Mouse (Mus musculus): ENCODE measurements around the gene Gm7073. TPM values are rescaled to one million over a fixed set of nuclear protein-coding genes. Genes with fewer than 3 reads are reported as not detected.

Gene Gm7073
- polyA plus RNA-seq, 2 experiments = not detected

- Histone ChIP-seq H3K4me2 (replicated peaks; ENCODE audit: low read depth, low read length, severe bottlenecking) (no peak overlapping the region), H3K9me3 (ENCODE audit: control insufficient read depth, low read length) (no peaks in the 10 kb centered on the region), H3K36me3 (ENCODE audit: control insufficient read depth, insufficient read depth, low read length) (no peaks in the 10 kb centered on the region), H3K27ac (replicated peaks; ENCODE audit: low read depth, low read length) (no peak overlapping the region), H3K4me1 (ENCODE audit: control insufficient read depth, insufficient read depth, low read length) (no peaks in the 10 kb centered on the region), H3K9ac (ENCODE audit: low read depth, low read length, severe bottlenecking) (no peak overlapping the region), H3K27me3 (ENCODE audit: control insufficient read depth, insufficient read depth, low read length) (no peaks in the 10 kb centered on the region), H3K4me3 (replicated peaks; ENCODE audit: low read length) (no peak overlapping the region)
- no peak for ATAC-seq (ENCODE audit: low FRiP score, low read depth)
- TF ChIP-seq POLR2A (IDR thresholded peaks at IDR 0.05; ENCODE audit: borderline replicate concordance, extremely low read depth, insufficient read depth, insufficient read length) = no peak
- WGBS = 73% methylated on average over 1 of the region's 1 CpGs
- no peak for DNase-seq (ENCODE audit: low spot score)
Measured at GRCm38 (mm10) chrX:60497750-60498149, 41.3 kb downstream of the Gm7073 start.

GRCm38 (mm10) chrX:60495308-60495707 lies 43.7 kb downstream of the Gm7073 start:
- TF ChIP-seq POLR2A (IDR thresholded peaks at IDR 0.05; ENCODE audit: borderline replicate concordance, extremely low read depth, insufficient read depth, insufficient read length) = no peak
- Histone ChIP-seq H3K4me3 (replicated peaks; ENCODE audit: low read length) (no peak overlapping the region), H3K9ac (ENCODE audit: low read depth, low read length, severe bottlenecking) (no peak overlapping the region), H3K36me3 (ENCODE audit: control insufficient read depth, insufficient read depth, low read length) (no peaks in the 10 kb centered on the region), H3K27ac (replicated peaks; ENCODE audit: low read depth, low read length) (no peak overlapping the region), H3K9me3 (ENCODE audit: control insufficient read depth, low read length) (no peaks in the 10 kb centered on the region), H3K4me2 (replicated peaks; ENCODE audit: low read depth, low read length, severe bottlenecking) (no peak overlapping the region), H3K4me1 (ENCODE audit: control insufficient read depth, insufficient read depth, low read length) (no peaks in the 10 kb centered on the region), H3K27me3 (ENCODE audit: control insufficient read depth, insufficient read depth, low read length) (no peaks in the 10 kb centered on the region)
- ATAC-seq (ENCODE audit: low FRiP score, low read depth) = no peak
- no peak for DNase-seq (ENCODE audit: low spot score)

GRCm38 (mm10) chrX:60463786-60464185 lies 75.3 kb downstream of the Gm7073 start:
- no peak overlapping the region for H3K4me3 ChIP-seq (replicated peaks; ENCODE audit: low read length)
- TF ChIP-seq POLR2A (IDR thresholded peaks at IDR 0.05; ENCODE audit: borderline replicate concordance, extremely low read depth, insufficient read depth, insufficient read length) = no peak
- H3K9ac ChIP-seq (ENCODE audit: low read depth, low read length, severe bottlenecking) = no peak overlapping the region
- ATAC-seq (ENCODE audit: low FRiP score, low read depth) = no peak
- H3K27ac ChIP-seq (replicated peaks; ENCODE audit: low read depth, low read length) = no peak overlapping the region
- no peaks in the 10 kb centered on the region for H3K9me3 ChIP-seq (ENCODE audit: control insufficient read depth, low read length)
- no peaks in the 10 kb centered on the region for H3K36me3 ChIP-seq (ENCODE audit: control insufficient read depth, insufficient read depth, low read length)
- no peaks in the 10 kb centered on the region for H3K27me3 ChIP-seq (ENCODE audit: control insufficient read depth, insufficient read depth, low read length)
- no peaks in the 10 kb centered on the region for H3K4me1 ChIP-seq (ENCODE audit: control insufficient read depth, insufficient read depth, low read length)
- no peak for DNase-seq (ENCODE audit: low spot score)
- 8% methylated on average over 2 of the region's 2 CpGs for WGBS
- H3K4me2 ChIP-seq (replicated peaks; ENCODE audit: low read depth, low read length, severe bottlenecking) = no peak overlapping the region

GRCm38 (mm10) chrX:60414563-60415111 lies 124.4 kb downstream of the Gm7073 start:
- Histone ChIP-seq H3K4me2 (replicated peaks; ENCODE audit: low read depth, low read length, severe bottlenecking) (no peak overlapping the region), H3K9ac (ENCODE audit: low read depth, low read length, severe bottlenecking) (no peak overlapping the region), H3K9me3 (ENCODE audit: control insufficient read depth, low read length) (no peaks in the 10 kb centered on the region), H3K4me3 (replicated peaks; ENCODE audit: low read length) (no peak overlapping the region), H3K4me1 (ENCODE audit: control insufficient read depth, insufficient read depth, low read length) (no peaks in the 10 kb centered on the region), H3K27me3 (ENCODE audit: control insufficient read depth, insufficient read depth, low read length) (no peaks in the 10 kb centered on the region), H3K27ac (replicated peaks; ENCODE audit: low read depth, low read length) (no peak overlapping the region), H3K36me3 (ENCODE audit: control insufficient read depth, insufficient read depth, low read length) (no peaks in the 10 kb centered on the region)
- DNase-seq (ENCODE audit: low spot score) (no peak), ATAC-seq (ENCODE audit: low FRiP score, low read depth) (no peak)
- no peak for TF ChIP-seq POLR2A (IDR thresholded peaks at IDR 0.05; ENCODE audit: borderline replicate concordance, extremely low read depth, insufficient read depth, insufficient read length)
- WGBS = 55% methylated on average over 4 of the region's 4 CpGs

GRCm38 (mm10) chrX:60405681-60406080 lies 133.4 kb downstream of the Gm7073 start:
- Histone ChIP-seq H3K4me2 (replicated peaks; ENCODE audit: low read depth, low read length, severe bottlenecking) (no peak overlapping the region), H3K4me1 (ENCODE audit: control insufficient read depth, insufficient read depth, low read length) (no peaks in the 10 kb centered on the region), H3K36me3 (ENCODE audit: control insufficient read depth, insufficient read depth, low read length) (no peaks in the 10 kb centered on the region), H3K27me3 (ENCODE audit: control insufficient read depth, insufficient read depth, low read length) (no peaks in the 10 kb centered on the region), H3K27ac (replicated peaks; ENCODE audit: low read depth, low read length) (no peak overlapping the region), H3K9ac (ENCODE audit: low read depth, low read length, severe bottlenecking) (no peak overlapping the region), H3K4me3 (replicated peaks; ENCODE audit: low read length) (no peak overlapping the region), H3K9me3 (ENCODE audit: control insufficient read depth, low read length) (no peaks in the 10 kb centered on the region)
- DNase-seq (ENCODE audit: low spot score) (no peak), ATAC-seq (ENCODE audit: low FRiP score, low read depth) (no peak)
- WGBS = 62% methylated on average over 4 of the region's 4 CpGs
- TF ChIP-seq POLR2A (IDR thresholded peaks at IDR 0.05; ENCODE audit: borderline replicate concordance, extremely low read depth, insufficient read depth, insufficient read length) = no peak

DNA sequence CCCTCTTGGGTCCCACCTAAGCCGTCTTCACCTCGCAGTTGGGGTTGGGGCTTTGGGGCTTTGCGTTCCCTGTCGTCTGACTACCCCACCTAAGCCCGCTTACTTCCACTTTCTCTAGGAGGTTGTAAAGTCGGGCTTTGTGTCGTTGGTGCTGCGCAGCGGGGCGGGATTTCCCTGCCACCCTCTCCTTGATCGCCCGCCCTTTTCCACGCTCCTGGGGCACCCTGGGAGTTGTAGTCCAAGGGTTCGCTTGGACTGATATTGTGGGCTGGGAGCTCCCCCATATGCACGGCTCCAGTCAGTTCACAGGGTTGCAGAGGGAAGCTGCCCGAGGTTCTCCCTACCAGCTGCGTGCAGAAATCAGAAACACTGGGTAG lies 134.4 kb downstream of the Gm7073 start:
- ATAC-seq (ENCODE audit: low FRiP score, low read depth) = peak; percentile 91
- Histone ChIP-seq H3K9me3 (ENCODE audit: control insufficient read depth, low read length) (no peaks in the 10 kb centered on the region), H3K27me3 (ENCODE audit: control insufficient read depth, insufficient read depth, low read length) (no peaks in the 10 kb centered on the region), H3K4me3 (replicated peaks; ENCODE audit: low read length) (peak overlapping the region; percentile 59), H3K4me2 (replicated peaks; ENCODE audit: low read depth, low read length, severe bottlenecking) (peak overlapping the region; percentile 25; the same call in 1 of the 2 replicates), H3K36me3 (ENCODE audit: control insufficient read depth, insufficient read depth, low read length) (no peaks in the 10 kb centered on the region), H3K9ac (ENCODE audit: low read depth, low read length, severe bottlenecking) (peak overlapping the region; percentile 91), H3K4me1 (ENCODE audit: control insufficient read depth, insufficient read depth, low read length) (no peaks in the 10 kb centered on the region), H3K27ac (replicated peaks; ENCODE audit: low read depth, low read length) (peak overlapping the region; percentile 96)
- DNase-seq (ENCODE audit: low spot score) = peak; percentile 86
- peak; percentile 67; the same call in 1 of the 2 replicates for TF ChIP-seq POLR2A (IDR thresholded peaks at IDR 0.05; ENCODE audit: borderline replicate concordance, extremely low read depth, insufficient read depth, insufficient read length)
- 12% methylated on average over 17 of the region's 17 CpGs for WGBS
